Mouse (Mus musculus): ENCODE measurements around the gene Syne1. TPM values are rescaled to one million over a fixed set of nuclear protein-coding genes. Genes with fewer than 3 reads are reported as not detected.
A peak's percentile ranks its signal among the peaks of the same experiment; 100 is the strongest.

The Syne1 gene
- total RNA-seq, 2 experiments from 2014 or later: 69.0 to 103 TPM

DNA sequence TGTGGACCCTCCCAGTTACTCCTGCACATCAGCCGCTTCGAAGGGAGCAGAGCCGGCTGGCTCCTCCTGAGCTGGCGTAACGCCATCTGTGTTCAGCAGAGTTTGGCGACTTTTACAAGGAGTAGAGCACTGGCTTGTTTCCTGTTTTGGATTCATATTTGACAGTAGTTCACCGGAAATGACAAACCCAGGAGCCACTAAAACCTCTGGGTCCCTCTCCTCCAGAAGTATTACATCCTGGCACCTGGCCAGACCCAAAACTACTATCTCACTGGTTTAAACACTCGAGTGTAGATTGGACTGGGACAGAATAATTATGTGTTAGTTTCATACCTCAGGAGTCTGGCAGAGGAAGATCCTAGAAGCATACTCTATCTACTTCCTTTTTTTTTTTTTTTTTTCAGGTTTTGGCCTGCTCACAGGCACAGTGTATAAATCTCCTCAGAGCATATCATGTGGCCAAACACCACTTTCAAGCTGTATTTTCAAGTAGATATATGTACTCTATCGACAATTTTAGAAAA is 471.3 kb downstream of the Syne1 start:
- ATAC-seq (ENCODE audit: poor library complexity, severe bottlenecking): peak; percentile 77

DNA sequence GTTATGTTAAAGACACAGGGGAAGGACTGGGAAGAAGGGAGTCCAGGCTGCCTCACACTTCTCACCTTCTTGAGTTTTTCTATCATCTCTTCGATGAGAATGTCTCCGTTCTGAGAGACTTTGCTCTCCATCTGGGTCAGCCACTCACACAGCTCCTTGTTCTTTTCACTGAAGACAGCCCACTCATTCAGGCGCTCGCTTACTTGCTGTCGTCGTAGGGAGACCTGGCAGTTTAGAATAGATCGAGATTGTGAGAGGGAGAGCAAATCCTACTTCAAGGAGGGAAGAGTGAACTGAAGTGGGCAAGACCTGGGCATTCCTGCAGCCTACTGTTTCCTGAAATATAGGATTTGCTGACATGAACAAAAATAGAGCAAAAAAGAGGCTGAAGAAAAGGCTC is 475.6 kb downstream of the Syne1 start:
- ATAC-seq (ENCODE audit: poor library complexity, severe bottlenecking): no peak

- no peak for ATAC-seq (ENCODE audit: poor library complexity, severe bottlenecking)
Measured at GRCm38 (mm10) chr10:5072054-5072453, 479.2 kb downstream of the Syne1 start.

- ATAC-seq (ENCODE audit: poor library complexity, severe bottlenecking): no peak
Measured at GRCm38 (mm10) chr10:5070941-5071231, 480.4 kb downstream of the Syne1 start.

DNA sequence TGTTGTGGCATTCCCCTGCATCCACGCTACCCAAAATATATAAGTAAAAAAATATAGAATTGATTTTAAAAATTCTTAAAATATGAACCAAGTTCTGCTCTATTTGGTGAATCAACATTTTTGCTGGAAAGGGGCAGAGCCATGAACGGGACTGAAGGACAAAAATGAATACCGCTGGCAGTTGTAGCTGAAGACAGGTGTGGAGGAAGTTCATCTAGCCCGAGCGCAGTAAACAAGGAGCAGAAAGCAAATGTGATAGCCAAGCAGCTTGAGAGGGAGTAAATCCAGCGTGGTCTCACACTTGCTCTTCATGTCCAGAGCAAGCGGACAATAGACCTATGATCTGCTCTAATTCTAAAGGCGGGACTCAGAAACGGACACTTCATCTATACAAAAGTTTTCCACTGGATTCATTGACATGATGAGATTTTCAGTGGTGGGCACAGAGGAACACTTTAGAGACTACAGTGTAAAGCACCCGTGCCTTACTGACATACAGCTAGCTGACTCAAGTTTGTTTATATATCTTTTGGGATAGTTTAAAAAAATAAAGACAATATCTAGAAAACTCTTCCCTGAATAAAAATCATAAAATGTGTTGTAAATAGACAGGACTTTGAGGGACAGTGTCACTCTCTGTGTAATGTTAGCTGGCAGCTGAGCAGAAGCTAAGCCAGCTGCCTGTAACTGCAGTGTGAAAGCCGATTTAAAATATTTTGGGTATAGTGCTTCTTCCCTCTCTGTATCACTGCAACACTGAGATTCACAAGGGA is 480.9 kb downstream of the Syne1 start:
- ATAC-seq (ENCODE audit: poor library complexity, severe bottlenecking): no peak

DNA sequence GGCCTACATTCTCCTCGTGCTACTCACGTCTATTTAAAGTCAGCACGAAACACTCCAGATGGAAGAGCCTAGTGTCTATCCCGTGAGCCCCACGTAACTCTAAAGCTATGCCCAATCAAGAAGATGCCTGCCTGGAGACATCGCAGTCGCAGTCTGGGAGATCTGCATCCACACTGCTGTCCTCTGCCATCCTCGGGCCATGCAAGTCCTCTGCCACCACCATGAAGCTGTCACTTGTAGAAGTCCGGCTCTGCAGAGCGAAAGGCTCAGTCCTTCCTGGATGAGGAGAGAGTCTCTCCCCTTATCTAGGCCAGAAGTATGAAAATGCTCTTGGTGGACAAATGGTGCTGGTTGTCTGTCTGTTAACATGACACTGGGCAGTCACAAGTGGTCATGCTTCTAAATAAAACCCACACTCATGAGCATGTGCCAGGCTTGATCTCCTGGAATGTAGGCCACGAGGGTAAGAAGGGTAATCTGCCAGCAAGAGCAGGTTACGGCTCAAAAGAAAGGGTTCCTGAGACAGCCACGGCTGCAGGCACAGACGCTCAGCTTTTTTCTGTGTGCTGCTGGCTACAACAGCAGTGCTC is 482.5 kb downstream of the Syne1 start, which contains the start of gene Gm10097:
Gm10097 (plus strand) TSS at position 517 of the 590 bp plus-strand sequence.
- no peak for ATAC-seq (ENCODE audit: poor library complexity, severe bottlenecking)

- ATAC-seq (ENCODE audit: poor library complexity, severe bottlenecking): peak; percentile 59; the same call in 1 of the 2 replicates
Measured at GRCm38 (mm10) chr10:5067113-5067512, 484.2 kb downstream of the Syne1 start.

DNA sequence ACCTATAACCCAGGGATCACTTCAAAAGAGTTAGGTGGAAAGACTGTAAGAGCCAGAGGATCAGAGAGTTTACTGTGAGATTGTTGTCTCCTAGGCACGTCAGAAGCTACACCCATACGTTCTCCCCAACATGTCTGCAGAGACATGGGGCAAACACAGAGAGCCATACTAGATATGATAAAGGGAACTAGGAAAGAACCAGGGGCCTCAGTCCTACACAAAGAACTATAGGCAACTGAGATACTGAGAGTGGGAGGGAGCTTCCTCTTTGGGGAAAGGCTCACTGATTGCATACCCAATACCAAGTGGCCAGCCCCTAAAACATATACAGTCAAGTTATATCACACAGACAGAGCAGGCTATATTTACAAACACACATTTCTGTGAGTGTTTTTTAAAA is 491.3 kb downstream of the Syne1 start:
- peak; percentile 52 for ATAC-seq (ENCODE audit: poor library complexity, severe bottlenecking)

GRCm38 (mm10) chr10:5058876-5059275 is 492.4 kb downstream of the Syne1 start:
- ATAC-seq (ENCODE audit: poor library complexity, severe bottlenecking): no peak

DNA sequence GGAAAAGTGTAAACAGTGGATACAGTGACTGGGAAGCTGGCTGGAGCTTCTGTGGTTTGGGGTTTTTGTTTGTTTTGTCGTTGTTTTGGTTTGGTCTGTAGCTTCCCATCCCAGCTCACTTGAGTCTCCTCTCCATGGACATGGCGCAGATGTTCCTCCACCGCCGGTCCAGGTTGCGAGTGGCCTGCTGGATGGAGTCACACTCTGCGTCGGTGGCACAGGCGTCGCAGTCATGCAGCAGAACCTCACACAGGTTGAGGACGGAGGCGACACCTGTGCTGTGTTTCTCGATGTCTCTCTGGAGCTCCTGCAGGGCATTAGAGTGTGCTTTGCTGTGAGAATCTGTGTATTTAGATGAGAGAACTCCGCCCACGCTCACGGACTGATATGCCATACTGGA is 493.6 kb downstream of the Syne1 start:
- no peak for ATAC-seq (ENCODE audit: poor library complexity, severe bottlenecking)

GRCm38 (mm10) chr10:5056940-5057339 is 494.3 kb downstream of the Syne1 start:
- ATAC-seq (ENCODE audit: poor library complexity, severe bottlenecking): 0 out of 2 replicates have a peak, but pooled peaks have one; percentile 51

DNA sequence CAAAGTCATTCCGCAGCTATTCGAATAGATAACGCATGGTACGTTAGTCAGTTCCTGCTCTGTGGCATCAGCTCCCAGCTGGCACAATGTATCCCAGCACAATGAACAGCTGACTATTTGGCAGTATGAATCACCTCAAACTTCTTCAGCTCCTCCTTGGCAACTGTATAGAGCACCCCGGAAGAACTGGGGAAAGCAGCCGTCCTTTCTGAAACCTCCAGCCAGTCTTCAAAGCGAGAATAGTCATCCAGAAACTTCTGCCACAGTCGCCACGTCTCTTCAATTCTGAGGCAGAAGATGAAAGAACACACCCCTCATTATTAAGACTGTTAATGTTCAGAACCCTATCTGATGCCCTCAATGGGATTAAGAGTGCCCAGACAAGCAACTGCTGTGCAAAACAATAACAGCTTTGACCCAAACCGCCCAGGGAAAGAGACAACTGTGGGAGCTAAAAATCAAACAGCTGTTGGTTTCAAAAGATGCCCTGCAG is 495.0 kb downstream of the Syne1 start:
- no peak for ATAC-seq (ENCODE audit: poor library complexity, severe bottlenecking)

DNA sequence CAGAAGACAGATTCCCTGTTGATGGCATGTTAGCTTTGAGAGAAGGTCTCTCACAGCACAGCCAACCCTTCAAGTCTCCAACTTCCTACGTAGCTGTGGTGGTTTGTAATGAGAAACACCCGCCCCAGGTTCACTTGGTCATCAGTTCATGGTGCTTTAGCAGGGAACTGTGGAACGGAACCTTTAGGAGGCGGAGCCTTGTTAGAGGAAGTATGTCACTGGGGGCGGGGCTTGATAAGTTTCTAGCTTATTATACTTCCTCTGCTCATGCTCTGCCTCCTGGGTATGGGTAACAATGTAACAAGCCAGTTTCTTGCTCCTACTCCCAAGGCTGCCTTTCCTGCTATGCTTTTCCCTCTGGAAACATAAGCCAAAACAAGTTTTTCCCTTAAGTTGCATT is 505.6 kb downstream of the Syne1 start:
- ATAC-seq (ENCODE audit: poor library complexity, severe bottlenecking): peak; percentile 57

GRCm38 (mm10) chr10:5045213-5045612 is 506.1 kb downstream of the Syne1 start:
- ATAC-seq (ENCODE audit: poor library complexity, severe bottlenecking): no peak

DNA sequence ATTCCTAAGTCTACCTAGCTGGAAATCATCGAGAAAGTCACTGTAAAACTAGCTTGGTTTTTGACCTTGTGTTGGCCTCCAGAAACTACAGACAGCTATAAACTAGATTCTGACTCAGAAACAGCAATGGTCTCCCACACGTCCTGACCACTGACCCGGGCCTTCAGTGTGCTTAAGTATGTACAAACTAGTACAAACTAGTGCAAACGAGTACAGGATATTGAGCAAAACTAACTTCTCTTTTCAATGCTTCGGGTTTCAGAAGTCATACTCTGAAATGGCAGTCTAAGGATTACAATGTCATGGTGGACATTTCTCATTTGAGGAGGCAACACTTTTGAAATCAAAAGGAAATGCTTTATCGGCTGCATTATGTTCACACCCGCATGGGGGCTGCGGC is 506.8 kb downstream of the Syne1 start:
- peak; percentile 82 for ATAC-seq (ENCODE audit: poor library complexity, severe bottlenecking)

- no peak for ATAC-seq (ENCODE audit: poor library complexity, severe bottlenecking)
Measured at GRCm38 (mm10) chr10:5041254-5041653, 510.0 kb downstream of the Syne1 start.

DNA sequence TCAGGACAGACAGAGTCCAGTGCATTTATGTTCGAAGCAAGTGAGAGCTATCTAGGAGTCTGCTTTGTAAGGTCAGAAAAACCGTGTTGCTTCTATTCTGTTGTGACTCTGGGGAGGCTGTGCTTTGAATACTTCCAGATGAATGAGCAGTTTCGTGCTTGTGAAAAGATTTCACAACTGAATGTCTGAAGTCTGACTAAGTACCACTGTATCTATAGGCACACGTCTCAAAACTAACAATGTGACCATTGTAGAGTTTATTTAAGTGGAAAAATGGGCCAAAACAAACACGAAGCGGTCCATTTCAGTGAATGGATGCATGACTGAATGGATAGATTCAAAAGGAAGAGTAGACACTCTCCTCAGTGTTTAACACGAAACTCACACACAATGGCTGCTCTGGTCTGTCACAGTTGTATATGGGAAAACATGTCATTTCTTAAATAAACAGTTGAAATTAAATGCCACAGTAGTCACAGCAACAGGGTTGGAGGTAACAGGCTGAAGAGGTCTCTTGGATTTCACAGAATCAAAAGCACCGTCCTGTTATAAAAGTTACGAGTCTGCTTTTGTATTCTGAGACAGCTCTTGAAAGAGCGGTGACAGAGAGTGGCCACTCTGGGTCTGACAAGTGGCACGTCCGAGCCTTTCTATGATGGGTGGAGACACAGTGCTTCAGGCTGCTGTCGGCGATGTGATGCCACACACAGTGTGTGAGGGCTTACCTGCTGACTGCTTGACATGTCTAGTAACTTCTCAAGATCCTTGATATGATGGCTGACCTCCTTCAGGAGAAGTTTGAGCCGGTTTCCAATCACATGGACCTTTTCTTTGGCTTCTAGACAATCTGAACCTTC is 518.9 kb downstream of the Syne1 start:
- no peak for ATAC-seq (ENCODE audit: poor library complexity, severe bottlenecking)

DNA sequence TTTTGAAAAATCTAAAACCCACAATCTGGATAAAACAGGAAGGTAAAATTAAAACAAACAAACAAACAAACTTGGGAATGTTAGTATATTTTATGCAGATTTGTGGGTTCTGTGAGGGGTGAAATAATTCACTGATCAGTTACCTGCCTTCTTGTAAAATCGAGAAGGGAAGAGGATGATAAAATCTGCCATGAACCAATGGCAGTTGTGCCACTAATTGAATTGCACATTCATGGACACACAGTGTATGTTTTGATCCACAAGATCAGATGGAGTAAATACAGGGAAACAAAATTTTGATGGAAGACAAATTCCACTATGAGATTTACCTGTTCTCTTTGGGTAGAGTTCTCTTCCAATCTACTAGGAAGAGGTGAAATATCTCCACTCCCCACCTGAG is 521.4 kb downstream of the Syne1 start:
- ATAC-seq (ENCODE audit: poor library complexity, severe bottlenecking): no peak

DNA sequence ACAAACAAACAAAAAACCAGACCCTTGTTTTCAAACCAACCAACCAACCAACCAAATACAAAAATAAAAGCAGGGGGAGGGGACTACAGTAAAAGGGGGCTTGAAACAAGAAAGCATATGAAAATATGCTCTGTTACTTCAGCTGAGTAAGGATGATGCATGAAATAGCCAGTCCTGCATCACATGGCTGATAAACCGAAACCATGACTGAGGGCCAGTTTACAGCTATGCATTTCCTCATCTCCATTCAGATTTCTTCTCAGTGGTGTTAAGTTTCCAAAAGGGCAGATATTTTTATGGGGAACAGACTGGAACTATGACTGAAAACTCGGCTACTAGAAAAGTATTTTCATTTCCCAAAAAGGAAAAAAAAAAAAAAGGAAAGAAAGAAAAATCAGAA is 522.1 kb downstream of the Syne1 start:
- no peak for ATAC-seq (ENCODE audit: poor library complexity, severe bottlenecking)

- no peak for ATAC-seq (ENCODE audit: poor library complexity, severe bottlenecking)
Measured at GRCm38 (mm10) chr10:5028301-5028700, 523.0 kb downstream of the Syne1 start.

DNA sequence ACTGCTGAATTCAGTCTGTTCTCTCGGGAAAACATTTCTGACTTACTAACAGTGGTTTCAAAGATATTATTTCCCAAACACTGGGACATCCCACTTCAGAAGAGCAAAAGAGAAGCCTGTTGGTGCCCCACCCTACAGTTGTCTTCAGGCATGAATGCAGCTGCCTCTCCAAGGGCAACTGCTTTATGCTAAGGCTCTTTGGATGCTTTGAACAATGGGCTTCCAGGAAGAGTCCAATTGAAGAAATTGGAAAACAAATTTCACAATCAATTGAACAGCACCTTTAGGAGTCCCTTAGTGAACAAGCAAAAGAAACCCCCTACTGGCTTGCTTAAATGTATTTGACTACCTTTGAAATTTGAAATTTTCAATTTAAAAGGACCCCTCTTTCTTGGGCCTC is 524.1 kb downstream of the Syne1 start:
- ATAC-seq (ENCODE audit: poor library complexity, severe bottlenecking): no peak
